Mouse (Mus musculus) lung, postnatal 25 days (tissue): ENCODE results near the gene Snai1.

Source experiments
- DNase-seq: peaks from one replicate; pipeline ENCODE4 v3.0.0; 2022; ENCODE audit warnings: low spot score

The Snai1 gene

DNA sequence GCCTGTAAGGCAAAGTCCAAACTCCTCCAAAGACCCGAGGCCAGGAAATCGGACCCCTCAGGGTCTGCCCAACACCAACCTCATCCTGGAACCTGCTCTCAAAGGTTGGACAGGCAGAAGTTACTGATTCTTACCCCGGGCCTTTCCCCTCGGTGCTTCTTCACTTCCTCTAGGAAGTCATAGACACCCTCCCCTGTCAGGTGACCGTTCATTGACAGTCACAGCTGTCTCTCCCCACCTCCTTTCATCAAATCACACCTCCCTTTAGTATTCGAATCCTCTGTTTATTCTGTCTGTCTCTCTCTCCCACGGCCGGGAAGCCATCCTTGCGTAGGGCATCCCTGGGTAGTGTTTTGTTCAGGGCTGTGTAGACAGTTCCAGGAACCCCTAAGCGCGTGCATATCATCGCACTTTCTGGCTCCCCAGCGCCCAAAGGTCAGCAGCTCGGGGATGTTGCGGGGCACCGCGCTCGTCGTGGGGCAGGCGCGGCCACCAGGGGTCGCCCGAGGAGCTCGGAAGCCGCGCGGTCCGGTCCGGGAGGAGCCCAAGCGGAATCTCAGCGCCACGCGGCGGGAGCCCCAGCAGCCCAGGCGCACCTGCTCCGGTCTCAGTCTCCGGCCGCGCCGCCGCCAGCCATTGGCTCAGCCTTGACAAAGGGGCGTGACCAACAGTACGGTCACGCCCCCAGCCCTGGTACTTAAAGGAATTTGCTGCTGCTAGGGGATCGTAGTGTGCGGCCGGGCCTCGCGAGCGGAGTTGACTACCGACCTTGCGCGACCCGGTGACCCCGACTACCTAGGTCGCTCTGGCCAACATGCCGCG is at the start of gene Snai1:
Gene Snai1, plus strand, starts transcription at position 720 of the 822 bp plus-strand sequence.
- DNase-seq: peak; percentile 95

DNA sequence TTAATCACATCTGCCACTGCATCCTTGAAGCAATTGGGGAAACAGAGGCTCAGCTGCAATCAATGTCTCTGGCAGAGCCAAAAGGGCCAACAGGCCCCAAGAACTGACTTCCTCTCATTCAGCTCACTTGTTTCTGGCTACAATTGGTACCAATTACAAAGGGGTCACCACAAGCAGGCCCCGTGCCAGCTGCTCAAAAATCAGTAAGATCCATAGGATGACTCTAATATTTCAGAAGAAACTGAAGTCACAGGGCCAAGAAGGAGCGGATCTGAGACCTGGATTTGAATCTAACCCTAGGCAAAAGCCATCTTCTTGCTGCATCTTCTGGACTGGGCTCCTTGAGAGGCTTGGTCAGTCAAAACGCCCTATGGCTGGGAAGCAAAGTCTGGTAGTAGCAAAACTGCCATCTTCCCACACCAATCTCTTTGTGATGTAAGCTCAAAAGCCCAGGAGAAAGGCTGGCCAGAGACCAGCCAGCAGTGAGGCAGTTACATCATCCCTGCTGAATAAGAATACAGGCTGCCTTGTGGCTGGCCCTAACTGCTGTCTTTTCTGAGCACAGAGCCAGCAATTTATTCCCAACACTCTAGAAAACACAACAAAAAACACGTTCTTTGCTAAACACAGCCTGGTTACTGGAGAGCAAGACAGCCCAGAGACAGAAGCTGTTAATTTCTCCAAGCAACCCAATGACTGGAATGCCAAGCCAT is 47.0 kb upstream of the Snai1 start:
- no peak for DNase-seq

DNA sequence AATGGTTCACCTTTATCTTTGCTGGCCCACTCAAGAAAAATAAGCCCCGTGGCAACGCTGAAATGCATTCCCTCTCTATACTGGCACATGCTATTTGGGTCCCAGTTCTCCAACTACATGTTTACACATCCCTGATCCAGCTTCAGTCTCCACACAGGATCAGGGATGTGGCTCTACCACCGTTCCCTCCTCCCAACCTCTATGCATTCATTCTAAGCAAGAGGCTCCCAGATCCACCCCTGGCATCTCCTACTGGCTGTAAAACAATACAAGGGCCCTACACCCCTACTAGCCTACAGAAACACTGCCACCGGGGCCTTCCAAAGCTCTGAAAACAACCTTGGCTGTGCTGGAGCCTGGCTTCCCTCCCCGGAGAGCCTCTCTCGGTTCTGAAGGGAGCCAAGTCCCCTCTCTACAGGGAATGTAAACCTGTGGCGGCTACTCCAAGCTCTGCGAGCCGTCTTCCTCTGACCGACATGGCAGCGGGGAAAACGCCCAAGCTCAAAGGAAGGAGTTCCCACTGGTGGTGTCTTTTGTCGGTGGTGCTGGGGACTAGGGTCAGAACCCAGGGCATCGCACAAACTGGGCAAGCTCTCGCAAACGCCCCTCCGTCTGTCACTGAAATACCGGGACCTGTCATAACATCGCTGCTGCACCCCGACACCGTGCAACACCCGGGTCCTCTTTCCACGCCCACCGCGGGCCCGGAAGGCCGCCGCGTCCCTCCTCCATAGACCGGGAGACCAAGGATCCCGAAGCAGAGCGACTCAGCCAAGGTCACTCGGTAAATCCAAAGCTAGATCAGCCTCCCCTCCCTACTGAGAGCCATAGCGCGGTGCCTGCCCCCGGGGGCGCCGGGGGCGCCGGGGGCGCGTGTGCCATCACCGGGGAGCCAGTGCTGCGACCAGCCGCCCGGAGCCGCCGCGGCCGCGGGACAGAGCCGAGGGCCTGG is 46.0 kb upstream of the Snai1 start, which contains the start of gene Rnf114:
Gene Rnf114, plus strand, starts transcription at position 889 of the 952 bp plus-strand sequence.
- DNase-seq: no peak

DNA sequence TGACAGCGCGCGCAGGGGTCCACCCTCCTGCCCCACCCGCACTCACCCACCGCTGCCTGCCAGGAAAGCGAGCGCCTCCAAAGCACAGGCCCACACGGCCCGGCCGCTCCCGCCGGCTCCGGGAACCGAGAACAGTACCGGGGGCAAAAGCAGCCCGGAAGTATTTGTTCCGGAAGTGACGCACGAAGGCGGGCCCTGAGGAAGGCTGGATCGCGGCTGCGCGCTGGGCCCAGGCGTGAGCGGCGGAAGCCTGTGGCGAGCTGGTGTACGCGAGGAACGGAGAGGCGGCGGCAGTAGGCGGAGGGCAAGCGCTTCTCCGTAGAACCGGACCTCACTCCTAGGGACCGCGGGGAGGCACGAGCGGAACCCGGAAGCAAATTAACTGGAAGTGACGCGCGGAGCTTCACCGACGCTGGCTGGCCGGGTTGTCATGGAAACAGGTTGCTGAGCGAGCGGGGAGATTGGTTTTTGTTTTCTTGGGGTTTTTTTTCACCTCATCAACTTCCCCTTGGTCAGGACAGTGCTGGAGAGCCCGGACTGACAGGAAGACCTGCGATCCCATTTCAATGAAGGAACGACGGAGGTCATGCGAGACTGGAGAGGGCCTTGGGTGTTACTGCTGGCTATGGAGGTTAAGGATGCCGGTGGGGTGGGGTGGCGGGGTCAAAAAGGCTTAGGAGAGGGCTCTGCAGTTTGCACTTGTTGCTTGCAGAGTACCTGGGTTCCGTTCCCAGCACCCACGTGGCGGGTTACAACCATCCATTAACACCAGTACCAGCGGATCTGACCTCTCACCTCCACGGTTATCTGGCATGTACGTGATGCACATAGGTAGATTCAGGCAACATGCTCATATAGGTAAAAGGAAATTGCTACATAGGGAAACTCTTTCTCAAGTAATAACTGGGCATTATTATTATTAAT is 45.0 kb upstream of the Snai1 start, which contains the start of gene Spata2:
Gene Spata2, minus strand, starts transcription at position 175 of the 924 bp plus-strand sequence.
- peak; percentile 94 for DNase-seq

DNA sequence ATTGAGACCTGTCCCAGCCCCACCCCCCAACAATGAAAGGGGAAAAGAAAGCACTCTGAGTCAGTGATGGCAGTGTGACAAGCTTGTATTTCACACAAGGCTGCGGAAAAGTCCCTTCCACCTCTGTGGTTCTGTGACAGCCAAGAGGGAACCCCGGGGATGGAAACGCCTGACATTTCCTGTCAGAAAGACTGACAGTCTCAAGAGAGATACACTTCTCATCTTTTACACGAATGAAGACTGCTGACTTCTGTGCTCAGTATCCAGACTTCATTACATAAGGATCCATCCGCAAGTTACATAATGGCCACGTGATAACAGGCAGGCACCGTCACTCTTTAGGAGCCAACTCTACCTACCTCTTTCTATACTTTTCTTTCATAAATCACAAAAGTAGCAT is 41.6 kb upstream of the Snai1 start:
- no peak for DNase-seq

DNA sequence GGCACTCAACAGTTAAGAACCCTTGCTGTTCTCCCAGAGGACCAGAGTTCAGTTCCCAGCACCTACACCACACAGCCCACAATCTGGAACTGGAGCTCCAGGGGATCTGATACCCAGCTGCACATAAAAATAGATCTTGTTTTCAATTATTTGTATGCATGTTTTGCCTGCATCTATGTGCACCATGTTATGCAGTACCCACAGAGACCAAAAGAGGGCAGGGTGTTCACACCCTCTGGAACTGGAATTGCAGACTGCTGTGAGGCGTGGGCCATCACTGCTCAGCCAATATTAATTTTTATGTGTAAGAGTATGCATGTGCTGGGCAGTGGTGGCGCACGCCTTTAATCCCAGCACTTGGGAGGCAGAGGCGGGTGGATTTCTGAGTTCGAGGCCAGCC is 40.7 kb upstream of the Snai1 start:
- peak; percentile 64 for DNase-seq

DNA sequence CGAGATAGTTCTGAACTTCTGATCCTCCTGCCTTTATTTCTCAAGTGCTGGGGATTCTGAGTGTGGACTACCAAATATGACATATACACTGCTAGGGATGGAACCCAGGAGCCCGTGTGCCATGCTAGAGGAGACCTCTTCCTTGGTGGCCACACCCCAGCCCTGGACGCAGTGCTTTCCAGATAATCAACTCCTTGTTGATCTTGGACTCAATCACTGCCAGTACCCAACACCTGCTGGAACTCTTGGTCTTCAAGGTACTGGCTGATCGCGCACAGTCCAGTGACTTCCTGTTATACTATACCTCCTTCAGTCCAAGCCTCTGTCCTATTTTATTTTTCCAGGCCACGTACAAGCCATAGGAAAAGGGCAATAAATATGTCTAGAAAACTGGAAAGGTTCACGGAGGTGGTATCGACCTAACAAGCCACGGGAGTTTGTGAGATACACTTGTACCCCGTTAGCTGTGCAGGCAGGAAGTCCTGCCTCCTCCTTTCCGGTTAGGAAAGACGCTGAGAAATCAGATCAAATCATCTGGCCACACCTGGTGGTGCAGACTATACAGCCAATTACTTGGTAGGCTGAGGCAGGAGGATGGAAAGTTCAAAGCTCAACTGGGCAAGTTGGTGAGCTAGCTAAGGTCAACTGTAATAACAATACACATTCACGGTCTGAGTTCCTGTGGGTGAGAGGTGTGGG is 35.3 kb upstream of the Snai1 start:
- DNase-seq: no peak

DNA sequence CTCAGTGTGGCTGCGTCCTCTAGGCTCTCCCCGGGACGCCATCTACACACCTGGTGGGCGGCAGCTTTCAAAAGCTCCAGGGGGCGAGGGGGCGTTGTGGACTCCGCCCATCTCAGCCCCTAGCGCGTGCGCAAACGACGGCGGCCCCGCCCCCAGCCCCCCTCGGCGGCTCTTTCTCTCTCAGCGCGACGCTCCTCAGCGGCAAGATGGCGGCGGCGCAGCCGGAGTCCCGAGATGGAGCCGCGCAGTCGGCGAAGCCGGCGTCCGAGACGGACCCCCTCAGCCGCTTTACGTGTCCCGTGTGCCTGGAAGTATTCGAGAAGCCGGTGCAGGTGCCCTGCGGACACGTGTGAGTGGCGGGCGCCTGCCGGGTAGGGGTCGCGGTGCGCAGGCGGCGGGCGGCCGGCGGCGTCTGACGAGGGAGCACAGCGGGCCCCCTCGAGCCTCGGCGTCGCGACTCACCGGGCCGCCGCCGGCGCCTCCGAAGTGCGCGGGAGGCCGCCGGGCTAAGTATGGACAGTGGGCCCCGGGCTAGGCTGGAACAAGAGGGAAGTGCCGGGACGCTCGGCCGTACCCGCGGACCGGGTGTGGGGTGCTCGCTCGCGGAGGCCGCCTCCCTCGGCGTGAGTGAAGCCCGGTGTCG is 34.6 kb upstream of the Snai1 start:
- DNase-seq: peak; percentile 81

DNA sequence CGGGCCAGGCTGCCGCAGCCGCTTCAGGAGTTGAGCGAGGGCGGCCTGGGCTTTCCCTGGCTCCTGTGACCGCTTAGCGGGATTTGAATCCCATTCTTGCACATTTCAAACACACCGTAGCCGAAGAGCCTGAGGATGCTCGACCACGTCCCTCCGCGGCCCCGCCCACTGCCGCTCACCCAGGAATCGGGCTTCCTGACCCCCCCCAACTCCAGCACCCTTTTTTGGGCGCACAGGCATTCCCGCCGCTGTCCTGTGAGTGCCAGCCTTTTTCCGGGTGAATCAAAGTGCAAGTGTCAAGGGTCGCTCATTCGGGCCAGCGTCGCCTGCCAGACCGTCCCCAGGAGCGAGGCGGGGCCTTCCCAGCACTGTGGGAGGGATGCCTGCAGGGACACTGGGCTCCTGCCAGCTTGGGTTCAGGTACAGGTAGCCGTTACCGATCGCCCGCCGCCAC is 34.1 kb upstream of the Snai1 start:
- peak; percentile 56 for DNase-seq

DNA sequence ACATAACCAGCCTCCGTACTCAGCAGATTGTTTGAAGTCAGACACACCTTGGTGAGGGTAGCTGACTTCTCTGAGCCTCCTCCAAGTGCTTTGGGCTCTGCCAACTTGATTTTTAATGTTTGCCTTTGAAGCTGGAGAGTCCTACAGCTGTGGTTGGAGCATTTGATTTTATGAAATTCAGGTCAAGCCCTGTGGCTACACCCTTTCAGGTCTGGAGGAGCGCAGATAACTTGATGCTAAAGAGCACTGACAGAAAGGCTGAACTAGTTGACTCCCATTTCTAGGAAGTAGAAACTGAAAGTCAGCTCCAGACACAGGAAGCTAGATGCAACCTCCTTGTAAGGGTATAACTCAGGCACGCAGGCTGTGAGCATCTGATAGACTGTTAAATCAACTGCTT is 32.9 kb upstream of the Snai1 start:
- peak; percentile 82 for DNase-seq

DNA sequence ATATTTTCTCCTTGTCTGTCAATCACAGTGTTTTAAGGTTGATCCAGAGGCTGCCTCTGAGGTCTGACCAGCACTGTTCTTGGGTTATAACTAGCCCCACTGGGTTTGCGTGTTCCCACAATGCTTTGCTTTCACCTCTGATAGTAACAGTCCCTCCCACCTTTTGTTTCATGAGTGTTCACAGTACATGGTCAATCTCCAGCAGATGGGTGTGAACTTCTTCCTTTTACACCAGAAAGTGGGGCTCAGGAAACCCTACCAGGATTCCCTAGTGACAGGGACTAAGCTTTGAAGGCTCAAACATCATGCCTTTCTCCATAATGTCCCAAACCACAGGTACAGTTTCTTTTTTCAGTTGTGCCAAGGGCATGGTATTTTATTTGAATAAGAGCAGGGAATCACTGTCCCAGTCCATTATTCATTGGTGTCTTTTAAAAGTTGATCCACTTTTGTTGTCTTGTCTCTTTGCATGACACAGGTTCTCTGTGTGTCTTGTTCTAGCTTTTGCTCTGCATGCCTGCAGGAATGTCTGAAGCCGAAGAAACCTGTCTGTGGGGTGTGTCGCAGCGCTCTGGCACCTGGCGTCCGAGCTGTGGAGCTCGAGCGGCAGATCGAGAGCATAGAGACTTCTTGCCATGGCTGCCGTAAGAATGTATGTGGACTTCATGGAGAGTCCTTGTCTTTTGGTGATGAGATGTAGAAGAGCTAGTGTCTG is 31.3 kb upstream of the Snai1 start:
- no peak for DNase-seq

DNA sequence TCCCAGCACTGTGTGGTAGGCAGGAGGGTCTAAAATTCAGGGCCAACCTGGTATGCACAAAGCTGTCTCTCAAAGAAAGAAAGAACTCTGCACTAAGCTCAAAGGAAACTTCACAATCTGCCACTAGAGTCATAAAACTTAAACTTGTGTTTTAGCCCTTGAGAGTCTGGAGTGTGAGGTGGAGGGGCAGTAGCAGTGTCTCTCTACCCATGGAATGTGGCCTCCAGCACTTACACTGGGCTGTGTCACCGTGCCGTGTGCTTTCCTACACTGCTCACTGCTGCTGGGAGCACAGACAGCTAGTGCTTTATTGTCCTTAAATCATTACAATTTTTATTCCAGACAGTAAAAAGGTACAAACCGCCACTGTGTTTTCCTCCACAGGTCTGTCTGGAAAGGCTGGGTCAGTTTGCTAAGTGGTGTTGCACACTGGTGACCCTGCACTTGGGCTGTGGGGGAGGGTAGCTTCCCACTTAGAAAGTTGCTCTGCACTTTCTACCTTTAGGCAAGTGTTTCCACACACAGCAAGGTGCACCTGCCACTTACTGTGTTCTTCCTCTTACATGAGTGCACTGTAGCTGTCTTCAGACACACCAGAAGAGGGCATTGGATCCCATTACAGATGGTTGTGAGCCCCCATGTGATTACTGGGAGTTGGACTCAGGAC is 30.1 kb upstream of the Snai1 start:
- no peak for DNase-seq

DNA sequence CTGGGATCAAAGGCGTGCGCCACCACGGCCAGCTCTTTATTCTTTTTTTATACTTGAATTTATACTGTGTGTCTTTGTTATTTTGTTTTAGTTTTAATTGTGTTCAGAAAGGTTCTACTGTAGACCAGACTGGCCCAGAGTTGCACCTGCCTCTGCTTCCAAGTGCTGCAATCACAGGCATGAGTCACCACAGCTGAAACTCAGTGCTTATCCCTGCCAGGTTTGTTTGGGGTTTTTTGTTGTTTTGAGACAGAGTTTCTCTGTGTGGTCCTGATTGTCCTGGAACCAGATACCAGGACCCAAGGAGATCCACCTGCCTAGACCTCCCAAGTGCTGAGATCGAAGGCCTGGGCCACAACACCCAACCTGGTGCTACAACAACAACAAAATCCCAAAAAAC is 29.4 kb upstream of the Snai1 start:
- DNase-seq: no peak

DNA sequence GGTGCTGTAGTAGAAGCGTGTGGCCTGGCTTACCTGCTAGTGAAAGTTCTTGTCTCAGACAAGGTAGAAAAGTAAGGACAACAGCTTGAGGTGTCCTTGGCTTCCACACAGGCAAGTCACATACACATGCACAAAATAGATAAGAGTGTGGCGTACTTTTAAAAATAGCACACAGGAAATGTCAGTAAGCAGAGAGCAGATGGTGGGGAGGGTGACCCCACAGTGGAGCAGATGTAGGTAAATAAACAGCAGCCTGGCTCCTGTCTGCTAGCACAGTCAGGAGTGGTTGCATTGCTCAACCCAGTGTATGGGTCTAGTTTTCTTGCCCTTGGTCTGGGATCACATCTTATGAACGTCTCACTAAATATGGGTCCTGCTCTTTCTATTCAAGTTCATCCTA is 27.5 kb upstream of the Snai1 start:
- DNase-seq: no peak

DNA sequence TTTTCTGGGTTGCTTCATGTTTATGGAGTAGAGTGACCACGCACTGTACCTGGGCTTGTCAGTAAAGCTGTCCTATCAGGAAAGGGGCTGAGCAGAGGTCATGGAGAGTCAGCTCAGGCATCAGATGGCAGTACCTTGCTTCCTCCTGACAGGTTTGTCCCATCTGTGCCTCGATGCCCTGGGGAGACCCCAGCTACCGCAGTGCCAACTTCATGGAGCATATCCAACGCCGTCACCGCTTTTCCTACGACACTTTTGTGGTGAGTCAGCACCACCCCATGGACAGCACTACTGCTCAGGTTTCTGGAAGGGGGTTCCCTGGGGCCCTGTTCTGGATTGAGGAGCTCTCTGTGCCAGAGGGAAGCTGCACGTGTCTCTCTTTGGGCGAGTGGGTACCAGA is 25.6 kb upstream of the Snai1 start:
- DNase-seq: no peak

DNA sequence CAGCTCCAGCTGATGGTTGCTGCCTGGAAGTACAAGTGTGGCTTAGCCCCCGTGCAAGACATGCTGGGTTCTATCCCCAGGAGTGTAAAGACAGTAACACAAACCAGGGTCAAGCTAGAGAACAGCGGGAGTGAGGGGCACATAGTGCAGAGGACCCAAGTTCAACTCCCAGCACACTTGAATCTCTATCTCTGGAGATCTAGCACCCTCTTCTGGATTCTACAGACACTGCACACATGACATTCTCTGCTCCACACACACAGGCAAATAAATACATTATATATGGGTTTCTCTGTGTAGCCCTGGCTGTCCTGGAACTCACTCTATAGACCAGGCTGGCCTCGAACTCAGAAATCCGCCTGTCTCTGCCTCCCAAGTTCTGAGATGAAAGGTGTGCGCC is 25.0 kb upstream of the Snai1 start:
- no peak for DNase-seq

DNA sequence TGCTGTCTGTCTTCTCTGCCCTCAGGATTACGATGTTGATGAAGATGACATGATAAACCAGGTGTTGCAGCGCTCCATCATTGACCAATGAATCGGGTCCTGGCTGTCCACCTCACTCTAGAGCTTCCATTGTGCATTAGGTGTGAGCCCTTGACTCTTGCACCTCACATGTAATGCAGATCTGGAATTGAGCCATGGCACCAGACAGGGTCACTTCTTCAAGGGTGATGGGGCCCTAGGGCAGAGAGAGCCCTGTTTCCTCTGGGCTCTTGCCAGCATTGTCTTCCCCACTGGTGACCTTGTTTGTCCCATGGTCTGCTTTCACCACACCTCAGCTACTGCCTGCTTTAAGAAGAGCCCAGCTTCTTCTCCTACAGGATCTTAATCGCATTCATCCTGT is 23.4 kb upstream of the Snai1 start:
- no peak for DNase-seq

DNA sequence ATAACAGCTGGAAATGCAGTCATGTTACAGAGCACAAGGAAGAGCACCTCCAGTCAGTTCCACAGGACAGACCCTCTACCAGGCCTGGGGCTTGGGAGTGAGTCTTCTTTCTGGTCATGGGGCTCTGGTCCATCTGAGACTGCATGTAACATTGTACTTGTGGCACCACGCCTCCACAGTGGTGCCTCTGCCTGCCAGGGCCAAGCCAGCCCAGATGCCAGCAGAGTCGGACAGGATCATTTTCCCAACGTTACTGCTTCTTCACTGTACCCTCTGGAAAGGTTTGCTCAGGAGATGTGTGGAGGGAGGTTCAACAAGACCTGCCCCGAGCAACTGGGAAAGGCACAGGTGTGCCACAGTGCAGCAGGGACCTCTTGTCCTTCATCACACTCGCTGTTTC is 22.3 kb upstream of the Snai1 start:
- no peak for DNase-seq
